Mouse (Mus musculus): ENCODE results near the gene Maz.

Gene Maz

DNA sequence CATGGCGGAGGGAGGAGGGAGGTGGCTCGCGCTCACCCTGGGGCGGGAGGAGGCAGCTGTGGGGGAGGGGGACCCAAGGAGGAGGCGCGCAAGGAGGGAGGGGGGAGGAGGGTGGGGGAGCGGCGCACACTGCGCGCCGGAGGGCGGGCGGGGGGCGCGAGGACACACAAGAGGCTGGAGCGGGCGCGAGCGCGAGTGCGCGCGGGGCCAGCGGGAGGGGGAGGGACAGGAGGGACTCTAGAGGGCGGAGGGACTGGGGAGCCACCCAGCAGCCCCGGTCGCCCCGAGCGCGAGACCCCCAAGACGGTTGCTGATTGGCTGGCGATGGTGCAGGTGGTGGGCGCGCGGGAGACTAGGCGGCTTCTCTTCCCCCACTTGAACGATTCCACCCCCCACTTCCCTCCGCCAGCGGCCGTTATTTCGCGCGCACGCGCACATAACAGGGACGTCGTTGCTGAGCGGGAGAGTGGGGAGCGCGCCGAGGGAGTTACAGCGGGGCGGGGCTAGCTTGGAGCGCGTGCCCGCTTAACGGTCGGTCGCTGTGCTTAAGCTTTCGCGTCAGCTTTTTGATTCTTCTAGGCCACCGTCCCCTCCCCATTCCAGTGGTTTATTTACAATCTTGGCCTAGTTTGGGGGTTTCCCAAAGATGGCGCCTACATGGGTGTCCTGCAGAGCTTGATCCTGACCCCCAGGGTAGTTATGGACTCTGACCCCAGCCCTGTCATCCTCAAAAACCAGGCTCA is at the start of gene Maz:
TSS of gene Maz (minus strand) at position 54 of the 743 bp plus-strand sequence.
- DNase-seq (ENCODE audit: low read depth, low spot score): peak; percentile 99

DNA sequence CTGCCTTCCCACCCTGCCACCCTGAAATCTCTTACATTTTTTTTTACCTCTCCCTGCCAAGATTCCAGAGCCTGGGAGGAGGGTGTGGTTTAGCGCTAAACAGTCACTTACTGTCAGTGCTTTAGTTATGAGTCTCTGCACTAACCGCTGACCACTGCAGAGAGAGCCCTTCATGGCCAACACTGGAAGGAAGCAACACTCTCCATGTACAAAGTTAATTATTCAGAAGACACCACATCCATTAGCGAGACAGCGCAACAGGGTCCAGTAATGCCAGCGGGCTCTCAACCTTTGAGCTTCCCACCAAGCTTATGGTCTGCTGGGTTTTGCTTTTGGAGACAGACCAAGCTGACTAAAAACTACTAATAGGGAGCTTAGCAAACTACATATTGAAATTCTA is 49.4 kb upstream of the Maz start:
- no peak for DNase-seq (ENCODE audit: low read depth, low spot score)

DNA sequence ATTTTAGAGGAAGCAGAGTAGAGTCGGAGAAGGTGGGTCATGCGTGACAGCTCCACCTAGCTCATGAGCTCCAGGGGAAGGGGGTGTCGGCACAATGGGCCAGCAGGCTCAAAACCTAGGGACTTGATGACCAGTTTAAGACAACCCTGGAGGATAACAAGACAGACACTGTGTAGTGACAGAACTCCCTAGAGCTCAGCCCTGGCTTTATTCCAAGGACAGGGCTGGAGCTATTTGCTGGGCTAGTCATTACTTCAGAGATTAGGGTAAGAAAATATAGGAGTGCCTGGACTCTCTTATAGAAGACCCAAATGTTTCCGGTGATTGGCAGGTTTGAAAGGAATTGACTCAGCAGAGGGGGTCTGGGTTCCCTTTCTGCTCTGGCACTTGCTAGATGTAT is 46.4 kb upstream of the Maz start:
- no peak for DNase-seq (ENCODE audit: low read depth, low spot score)

DNA sequence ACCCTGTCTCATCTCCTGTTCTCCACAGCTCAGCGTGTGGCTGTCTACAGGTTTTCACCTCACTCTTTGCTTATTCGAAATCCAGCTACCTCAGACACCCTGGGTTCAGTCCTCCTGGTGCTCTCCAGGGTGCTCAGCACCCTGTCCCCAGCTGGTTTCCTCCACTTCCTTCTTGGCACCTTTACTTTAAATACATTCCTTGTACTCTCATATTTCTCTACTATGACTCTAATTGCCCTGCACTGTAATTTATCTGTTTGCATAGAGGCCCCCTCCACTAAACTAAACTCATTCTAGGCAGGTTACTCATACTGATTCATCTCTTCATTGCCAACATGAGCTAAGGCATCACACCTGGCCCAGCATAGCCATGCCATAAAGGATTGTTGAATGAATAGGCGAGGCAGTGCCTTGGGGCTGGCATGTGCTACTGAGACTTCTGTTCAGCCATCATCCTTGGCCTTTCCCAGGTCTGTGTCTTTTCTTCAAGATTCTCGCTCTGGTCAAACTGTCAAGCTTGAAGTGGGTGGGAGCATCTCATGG is 44.1 kb upstream of the Maz start:
- DNase-seq (ENCODE audit: low read depth, low spot score): no peak

DNA sequence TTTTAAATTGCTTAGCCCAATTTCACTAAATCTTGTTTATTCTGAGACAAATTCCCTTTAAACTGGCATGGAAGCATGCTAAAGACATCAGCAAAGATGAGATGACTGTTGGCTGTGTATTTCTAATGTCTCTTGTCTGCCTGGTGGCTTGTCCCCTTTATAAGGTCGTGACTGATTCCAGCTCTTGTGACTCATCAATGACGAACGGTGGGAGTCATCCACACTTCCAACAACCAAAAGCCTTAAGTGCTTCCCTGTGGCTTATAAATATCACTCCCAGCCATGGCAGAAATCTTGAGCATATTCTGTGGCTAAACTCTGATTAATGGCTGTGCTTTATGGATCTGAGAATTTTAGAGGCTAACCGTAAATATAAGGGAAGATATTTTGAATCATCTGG is 39.5 kb upstream of the Maz start:
- no peak for DNase-seq (ENCODE audit: low read depth, low spot score)

DNA sequence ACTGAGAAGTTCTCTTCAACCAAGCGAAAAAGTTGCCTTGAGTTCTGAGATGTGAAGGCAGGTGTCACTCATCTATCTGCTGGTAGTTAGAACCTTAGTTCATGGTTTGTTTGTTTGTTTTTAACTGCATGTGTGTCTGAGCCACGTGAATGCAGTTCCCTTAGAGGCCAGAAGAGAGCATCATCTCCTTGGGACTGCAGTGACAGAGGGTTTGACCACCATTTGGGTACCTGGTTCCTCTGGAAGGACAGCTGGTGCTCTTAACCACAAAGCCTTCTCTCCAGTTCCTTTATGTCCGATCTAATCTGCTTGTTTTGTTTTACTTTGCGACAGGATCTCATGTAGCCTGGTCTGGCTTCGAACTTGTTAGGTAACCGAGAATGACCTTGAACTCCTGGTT is 38.7 kb upstream of the Maz start:
- DNase-seq (ENCODE audit: low read depth, low spot score): no peak

DNA sequence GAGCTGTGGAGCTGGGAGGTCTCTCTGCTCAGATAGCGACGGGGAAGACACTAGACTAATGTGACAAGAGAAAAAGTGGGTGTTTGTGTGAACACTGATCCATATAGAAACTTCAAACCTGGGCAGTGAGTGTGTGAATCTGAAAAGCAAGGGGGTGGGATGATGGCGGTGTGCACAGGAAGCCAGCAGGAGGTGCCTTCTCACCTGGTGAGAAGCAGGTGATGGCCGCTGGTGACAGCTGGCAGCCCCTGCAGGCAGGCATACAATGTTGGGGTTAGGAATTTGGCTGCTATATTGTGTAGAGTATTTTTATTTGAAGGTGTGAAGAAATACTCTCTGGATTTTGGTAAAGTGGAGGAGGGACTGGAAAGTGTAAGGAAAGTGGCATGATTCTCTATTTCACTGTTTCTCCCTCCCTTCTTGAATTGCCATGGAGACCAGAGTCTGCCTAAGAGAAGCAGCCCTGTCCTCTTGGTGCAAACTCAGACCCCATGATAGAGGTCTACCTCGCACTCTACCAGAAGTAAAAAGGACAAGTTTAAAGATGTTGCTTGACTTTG is 28.3 kb upstream of the Maz start:
- DNase-seq (ENCODE audit: low read depth, low spot score): no peak

DNA sequence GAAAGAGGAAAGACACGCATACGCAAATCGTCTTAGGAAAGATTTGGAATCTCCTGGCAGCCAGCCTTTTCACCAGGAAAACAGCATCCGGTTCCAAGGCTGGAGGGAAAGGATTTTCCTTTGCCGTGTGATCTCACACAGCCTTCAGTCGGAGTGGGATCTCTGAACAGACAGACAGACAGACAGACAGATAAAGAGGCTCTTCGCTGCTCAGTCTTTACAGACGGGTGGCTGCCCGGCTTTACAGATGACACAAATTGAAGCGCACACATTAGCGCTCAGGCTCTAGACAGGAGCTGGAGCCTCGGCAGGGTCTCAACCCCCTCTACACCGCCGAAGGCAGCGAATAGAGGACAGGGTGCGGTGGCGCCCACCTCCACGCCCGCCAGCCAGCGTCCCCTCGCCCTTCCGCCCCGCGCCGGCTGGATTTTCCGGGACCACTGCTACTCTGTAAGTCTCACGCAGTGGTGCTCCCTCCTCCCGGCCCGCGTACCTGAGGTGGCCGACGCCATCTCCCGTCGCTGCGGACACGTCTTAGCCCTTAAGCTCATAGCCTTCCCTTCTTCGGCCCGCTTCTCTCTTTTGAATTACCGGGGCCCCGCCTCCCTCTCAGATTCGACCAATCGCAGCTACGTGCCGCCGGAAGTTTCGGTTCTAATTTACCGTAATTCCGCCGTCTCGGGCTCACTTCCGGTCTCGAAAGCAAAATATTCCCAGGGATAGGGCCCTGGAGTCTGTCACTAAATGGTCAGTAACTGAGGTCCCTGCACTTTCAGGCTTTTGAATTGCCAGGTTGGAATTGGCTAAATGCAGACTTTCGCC is 15.2 kb upstream of the Maz start, which contains the start of gene Kif22:
TSS of gene Kif22 (minus strand) at position 621 of the 822 bp plus-strand sequence.
- DNase-seq (ENCODE audit: low read depth, low spot score): peak; percentile 87

DNA sequence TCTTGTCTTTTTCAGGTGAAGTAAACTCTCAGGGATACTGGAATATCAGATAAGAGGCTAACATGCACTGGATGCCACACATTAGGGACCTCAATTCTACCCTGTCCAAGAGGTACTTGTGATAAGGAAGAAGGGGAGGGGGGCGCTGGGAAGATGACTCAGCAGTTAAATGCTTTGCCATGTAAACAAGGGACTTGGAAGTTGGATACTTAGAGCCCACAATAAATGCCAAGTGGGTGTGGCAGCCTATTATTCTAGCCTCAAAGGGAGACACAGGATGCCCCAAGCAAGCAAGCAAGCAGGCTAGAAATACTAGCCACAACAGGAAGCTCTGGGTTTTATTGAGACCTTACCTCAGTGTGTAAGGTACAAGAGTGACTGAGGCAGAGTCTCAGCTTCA is 4.4 kb upstream of the Maz start:
- DNase-seq (ENCODE audit: low read depth, low spot score): no peak

DNA sequence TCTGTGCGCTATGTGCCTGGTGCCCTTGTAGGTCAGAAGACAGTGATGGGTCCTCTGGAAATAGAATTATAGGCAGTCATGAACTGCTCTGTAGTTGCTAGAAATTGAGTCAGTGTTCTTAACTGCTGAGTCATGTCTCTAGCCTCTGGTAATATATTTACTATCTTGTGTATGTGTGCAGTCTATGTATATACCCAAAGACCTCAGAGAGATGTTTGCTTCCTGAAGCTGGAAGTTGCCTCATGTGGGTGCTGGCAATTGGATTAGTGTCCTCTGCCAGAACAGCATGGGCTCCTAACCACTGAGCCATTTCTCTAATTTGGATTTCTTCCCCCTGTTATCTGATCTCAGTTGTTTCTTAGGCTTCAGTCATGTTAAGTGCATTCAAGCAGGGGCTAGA is 3.3 kb upstream of the Maz start:
- DNase-seq (ENCODE audit: low read depth, low spot score): no peak

DNA sequence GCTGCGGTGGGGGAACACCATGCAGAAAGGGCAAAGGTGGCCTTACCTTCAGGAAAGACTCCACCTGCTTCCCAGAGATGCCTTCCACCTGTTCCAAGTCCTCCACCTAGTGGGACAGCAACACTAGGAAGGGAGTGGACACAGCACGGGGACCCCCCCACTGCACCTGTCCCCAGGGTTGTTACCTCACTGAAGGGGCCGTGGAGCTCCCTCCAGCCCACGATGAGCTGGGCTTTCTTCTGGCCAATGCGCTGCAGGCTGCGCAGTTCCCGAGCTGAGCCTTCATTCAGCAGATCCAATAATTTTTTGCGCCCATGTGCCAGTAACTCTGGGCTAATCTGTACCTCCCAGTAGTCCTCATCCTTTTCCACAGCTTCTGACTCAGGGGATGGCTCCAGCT is 1.0 kb upstream of the Maz start:
- no peak for DNase-seq (ENCODE audit: low read depth, low spot score)

DNA sequence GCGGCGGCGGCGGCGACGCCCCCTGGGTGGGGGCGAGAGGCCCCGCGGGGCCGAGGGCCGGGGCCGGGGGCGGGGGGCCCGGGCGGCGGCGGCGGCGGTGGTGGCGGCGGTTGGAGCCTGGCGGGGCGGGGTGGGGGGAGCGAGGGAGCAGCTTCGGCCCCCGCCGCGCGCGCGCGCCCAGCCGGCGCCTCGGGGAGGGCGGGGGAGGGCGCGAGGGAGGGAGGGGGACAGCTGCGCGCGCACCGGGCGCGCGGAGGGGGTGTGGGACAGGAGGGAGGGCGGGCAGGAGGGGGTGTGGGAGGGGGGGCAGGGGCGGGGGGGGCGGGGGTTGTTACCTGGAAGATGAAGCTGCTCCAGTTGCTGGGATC is 237 bp downstream of the Maz start:
- DNase-seq (ENCODE audit: low read depth, low spot score): no peak

DNA sequence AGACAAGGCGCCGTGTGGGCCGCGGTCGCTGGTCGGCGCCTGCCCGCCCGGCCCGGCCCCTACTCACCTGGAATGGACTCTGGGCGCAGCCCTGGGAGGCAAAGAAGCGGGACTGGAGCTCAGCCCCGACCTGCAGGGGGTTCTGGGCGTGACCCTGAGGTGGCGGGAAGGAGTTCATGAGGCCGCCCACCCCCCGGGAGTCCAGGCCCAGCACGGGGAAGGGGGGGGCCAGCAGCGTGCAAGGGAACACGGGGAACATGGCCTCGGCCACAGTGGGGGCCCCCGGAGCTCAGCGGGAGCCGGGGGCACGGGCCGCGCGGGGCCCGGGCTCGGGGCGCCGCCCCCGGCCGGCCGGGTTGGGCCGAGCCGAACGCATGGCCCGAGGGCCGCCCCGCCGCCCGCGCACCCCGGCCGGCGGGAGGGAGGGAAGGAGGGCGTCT is 656 bp downstream of the Maz start:
- peak; percentile 64 for DNase-seq (ENCODE audit: low read depth, low spot score)

DNA sequence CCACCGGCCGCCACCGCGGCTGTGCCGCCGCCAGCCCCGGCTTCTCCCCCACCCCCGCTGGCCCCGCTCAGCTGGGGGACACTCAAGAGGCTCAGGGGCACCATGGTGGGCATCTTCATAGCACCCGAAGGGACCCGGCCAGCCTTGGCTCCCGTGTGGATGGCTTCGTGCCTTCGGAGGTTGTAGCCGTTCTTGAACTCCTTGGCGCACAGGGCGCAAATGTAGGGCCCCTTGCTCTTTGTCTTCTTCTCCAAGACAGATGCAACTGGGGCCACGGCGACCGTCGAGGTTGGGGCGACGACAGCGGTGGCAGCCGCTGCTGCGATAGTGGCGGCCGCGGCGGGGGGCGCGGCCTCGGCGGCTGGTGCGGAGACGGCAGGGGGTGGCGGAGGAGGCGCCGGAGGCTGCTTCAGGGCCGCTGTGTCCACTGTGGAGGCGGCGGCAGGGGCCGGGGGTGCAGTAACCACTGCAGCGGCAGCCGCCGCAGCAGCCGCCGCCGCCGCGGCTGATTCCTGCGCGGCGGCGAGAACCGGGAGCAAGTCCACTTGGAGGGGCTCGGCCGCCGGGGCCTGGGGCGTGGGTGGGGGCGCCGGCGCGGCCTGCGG is 1.2 kb downstream of the Maz start:
- DNase-seq (ENCODE audit: low read depth, low spot score): no peak

DNA sequence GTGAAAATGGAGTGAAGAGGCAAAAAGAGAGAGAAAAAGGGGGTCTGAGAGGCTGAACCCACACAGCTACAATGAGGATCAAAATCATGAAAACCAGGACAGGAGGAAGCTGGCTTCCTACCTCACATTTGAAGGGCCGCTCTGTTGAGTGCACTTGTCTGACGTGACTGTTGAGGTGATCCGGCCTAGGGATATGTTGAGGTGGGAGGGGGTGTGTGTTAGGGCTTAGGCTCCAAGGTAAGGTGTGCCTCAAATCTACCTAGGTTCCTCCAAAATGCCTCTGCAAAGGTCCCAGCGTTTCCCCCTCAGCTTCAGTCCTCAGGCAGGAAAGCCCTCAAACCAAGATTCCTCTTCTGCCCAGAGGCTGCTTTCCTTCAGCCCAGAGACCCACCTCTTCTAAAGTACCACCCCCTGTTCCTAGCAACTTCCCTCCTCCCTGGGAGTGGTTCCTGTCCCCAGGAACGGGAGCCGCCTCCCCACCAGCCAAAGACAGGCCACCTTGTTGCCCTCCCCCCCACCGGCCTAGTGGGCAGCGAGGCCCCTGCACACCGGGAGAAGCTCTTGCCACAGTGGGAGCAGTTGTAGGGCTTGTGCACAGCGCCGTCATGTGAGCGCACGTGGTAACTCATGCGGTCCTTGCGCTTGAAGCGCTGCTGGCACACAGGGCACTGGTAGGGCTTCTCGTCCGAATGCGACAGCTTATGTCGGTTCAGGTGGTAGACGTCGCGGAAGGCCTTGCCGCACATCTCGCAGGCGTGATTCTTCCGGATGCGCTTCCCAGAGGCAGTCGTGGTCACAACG is 1.9 kb downstream of the Maz start:
- peak; percentile 78 for DNase-seq (ENCODE audit: low read depth, low spot score)

DNA sequence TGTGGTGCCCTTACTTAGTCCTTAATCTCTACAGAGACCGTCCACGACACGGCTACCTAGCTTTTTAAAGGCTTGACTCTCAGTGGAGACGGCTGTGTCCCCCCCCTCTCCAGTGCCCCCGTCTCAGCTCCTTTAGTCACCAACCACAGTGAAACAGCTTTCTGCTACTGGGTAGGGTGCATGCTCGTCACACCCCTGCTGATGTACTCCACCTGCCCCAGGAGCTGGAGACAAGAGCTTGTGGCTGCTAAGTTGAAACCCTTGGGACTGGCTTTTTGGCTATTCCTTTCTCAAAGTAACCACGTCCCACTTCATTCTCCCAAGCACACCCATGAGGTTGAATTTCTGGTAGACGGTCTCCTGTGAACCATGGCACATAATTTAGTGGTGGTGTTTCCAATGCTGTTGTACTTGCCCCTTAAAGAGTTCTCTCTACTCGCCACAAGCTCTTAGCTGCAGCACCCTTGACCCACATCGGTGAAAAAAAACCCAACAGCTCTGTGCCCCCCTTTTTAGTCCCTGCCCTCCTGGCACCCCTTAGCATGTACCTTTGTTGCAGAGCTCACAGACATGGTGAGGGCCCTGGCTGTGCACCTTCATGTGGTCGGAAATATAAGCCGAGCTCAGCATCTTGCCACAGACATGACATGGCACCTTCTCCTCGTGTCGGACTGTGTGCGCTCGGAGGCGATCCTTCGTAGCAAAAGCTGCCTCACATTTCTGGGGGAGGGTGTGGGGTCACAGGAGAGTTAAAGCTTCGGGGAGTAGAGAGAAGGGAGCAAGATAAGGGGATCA is 2.7 kb downstream of the Maz start:
- no peak for DNase-seq (ENCODE audit: low read depth, low spot score)

DNA sequence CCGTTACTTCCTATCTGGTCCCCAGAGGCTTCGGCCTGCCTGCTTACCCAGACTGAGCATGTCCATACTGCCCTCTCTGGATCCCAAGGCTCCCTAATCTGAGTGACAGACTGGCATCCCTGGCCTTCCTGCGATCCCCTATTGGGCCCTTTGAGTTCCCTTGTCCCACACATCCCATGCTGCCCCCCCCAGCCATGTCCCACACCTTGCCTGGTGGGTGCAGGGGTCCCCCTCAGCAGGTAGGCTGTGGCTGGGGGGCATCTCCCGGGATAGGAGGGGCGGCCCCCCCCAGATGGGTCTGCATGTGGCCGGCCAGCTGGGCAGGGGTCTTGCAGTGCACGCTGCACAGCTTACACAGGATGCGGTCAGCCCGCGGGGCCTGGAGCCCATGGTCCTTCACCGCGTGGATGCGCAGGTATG is 3.6 kb downstream of the Maz start:
- no peak for DNase-seq (ENCODE audit: low read depth, low spot score)

DNA sequence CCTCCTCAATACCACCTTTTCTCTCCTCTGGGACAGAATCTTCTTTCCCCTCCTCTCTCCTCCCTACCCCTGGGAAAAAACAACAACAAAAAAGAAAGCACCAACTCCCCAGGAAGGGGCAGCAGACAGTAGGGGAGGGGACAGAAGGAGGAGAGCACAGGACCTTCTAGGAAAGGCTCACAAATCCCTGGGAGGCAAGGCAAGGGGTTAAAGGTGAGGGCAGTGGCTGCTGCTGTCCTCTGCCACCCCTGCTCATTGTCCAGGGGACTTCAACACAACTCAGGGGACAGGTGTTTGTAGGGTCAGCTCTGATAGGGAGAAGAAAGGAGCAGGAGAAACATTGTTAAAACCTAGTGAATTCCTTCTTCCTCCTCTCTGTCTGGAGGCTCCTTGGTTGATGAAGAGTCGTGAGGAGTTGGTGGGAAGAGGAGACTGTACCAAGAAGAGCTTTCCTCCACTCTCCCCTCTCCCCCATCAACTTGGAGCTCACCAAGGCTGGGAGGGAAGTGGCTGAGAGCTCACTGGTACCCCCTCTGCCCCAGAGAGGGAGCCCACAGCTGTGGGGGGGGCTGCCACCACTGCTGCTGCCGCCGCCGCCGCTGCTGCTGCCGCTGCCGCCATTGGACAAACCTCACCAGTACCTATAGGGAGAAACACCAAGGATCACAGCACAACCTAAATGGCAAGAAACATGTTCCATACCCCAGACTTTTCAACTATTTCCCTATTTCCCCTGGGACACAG is 4.1 kb downstream of the Maz start:
- DNase-seq (ENCODE audit: low read depth, low spot score): no peak

Measured in forelimb bud, embryonic 11.5 days (tissue).